Mouse (Mus musculus): ENCODE data around the gene Pola2. TPM values are rescaled to one million over a fixed set of nuclear protein-coding genes. Genes with fewer than 3 reads are reported as not detected.

Gene Pola2
- polyA plus RNA-seq, 1 experiment from 2014 or later, result 16.6 TPM

DNA sequence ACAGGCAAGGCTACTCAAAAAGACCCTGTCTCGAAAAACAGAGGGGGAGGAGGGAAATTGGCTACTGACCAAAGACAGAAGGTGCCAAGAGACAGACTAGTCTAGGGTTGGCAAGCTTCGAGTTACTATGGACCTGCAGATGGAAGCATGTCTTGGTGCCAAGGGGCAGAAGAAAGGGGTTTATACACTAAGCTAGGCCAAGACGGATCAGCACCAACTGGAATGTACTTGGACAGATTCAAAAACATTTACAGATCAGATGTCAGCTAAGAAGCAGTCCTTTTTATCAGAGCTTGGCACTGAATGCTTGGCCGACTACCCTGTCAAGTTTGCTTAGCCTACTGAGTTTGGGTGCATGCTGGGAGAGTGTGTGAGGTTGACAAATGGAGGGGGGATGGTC is 11.7 kb upstream of the Pola2 start:
- no peak for ATAC-seq
- H3K4me1 ChIP-seq (ENCODE audit: insufficient read depth, low read depth, low read length), result no peaks in the 10 kb centered on the region
- DNase-seq (ENCODE audit: low spot score), result no peak
- no peak overlapping the region for H3K4me3 ChIP-seq (ENCODE audit: low read depth, low read length)
- no peaks in the 10 kb centered on the region for H3K9me3 ChIP-seq (ENCODE audit: low read length)
- no peak for TF ChIP-seq CTCF (IDR thresholded peaks at IDR 0.05)
- TF ChIP-seq EP300 (IDR thresholded peaks at IDR 0.05), result no peak
- H3K27ac ChIP-seq (ENCODE audit: low read length), result no peak overlapping the region
- 46% methylated on average over 4 of the region's 4 CpGs for WGBS
- H3K27me3 ChIP-seq (replicated peaks; ENCODE audit: insufficient read depth, low read length), result no peaks in the 10 kb centered on the region
- H3K36me3 ChIP-seq (ENCODE audit: insufficient read depth, low read length), result no peaks in the 10 kb centered on the region
- H3K9ac ChIP-seq (replicated peaks; ENCODE audit: low read depth), result no peak overlapping the region
- no peak overlapping the region for H3K4me2 ChIP-seq (replicated peaks; ENCODE audit: low read depth, low read length)

DNA sequence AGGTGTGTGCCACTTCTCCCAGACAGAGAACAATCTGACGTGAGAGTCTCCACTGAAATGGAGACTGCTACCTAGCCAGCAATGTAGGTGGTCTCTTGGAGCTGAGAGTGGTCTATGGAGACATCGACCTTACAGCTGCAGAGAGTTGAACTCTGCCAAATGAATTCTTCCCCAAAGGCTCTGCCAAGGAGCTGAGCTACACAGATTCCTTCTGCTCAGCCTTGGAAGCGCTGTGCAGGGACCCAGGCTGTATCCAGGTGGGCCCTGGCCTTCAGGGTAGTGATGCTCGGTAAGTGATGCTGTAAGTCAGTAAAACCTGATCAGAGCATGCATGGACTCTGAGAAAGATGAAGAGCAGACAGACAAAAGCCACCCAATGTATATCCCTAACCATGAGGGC is 11.1 kb upstream of the Pola2 start:
- Histone ChIP-seq H3K9ac (replicated peaks; ENCODE audit: low read depth) (no peak overlapping the region), H3K4me2 (replicated peaks; ENCODE audit: low read depth, low read length) (no peak overlapping the region), H3K9me3 (ENCODE audit: low read length) (no peaks in the 10 kb centered on the region), H3K27me3 (replicated peaks; ENCODE audit: insufficient read depth, low read length) (no peaks in the 10 kb centered on the region), H3K4me1 (ENCODE audit: insufficient read depth, low read depth, low read length) (no peaks in the 10 kb centered on the region), H3K27ac (ENCODE audit: low read length) (no peak overlapping the region), H3K36me3 (ENCODE audit: insufficient read depth, low read length) (no peaks in the 10 kb centered on the region), H3K4me3 (ENCODE audit: low read depth, low read length) (no peak overlapping the region)
- 61% methylated on average over 4 of the region's 4 CpGs for WGBS
- DNase-seq (ENCODE audit: low spot score) (no peak), ATAC-seq (no peak)
- no peak for TF ChIP-seq EP300 (IDR thresholded peaks at IDR 0.05)

DNA sequence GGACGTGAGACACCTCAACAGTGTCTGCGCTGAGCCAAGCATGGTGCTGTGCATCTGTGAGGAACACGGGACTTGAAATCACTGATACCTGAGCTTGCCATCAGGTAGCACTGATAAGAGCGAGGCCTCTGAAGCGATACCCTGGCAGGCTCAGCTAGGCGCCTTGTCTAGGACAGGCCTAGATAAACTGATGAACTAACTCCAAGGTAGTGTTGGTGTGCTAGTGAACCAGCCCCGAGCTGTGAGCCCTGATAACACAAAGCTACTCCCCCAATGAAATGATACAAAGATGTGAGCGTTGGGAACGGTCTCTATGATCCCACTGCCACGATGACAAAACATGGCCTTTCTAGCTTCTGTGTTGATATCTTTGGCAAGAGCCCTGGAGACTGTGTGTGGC is 3.7 kb upstream of the Pola2 start:
- no peak overlapping the region for H3K4me2 ChIP-seq (replicated peaks; ENCODE audit: low read depth, low read length)
- WGBS, result 76% methylated on average over 10 of the region's 10 CpGs
- H3K27ac ChIP-seq (ENCODE audit: low read length), result no peak overlapping the region
- no peaks in the 10 kb centered on the region for H3K9me3 ChIP-seq (ENCODE audit: low read length)
- peaks cover 4% of the 10 kb centered on the region; the same call in 1 of the 2 replicates for H3K4me1 ChIP-seq (ENCODE audit: insufficient read depth, low read depth, low read length)
- no peak overlapping the region for H3K4me3 ChIP-seq (ENCODE audit: low read depth, low read length)
- TF ChIP-seq EP300 (IDR thresholded peaks at IDR 0.05) (no peak), CTCF (IDR thresholded peaks at IDR 0.05) (no peak)
- no peak for ATAC-seq
- no peak overlapping the region for H3K9ac ChIP-seq (replicated peaks; ENCODE audit: low read depth)
- no peaks in the 10 kb centered on the region for H3K36me3 ChIP-seq (ENCODE audit: insufficient read depth, low read length)
- no peak for DNase-seq (ENCODE audit: low spot score)
- no peaks in the 10 kb centered on the region for H3K27me3 ChIP-seq (replicated peaks; ENCODE audit: insufficient read depth, low read length)

- ATAC-seq, result no peak
Measured at GRCm38 (mm10) chr19:5966786-5967185, 2.8 kb upstream of the Pola2 start.

GRCm38 (mm10) chr19:5965910-5966309 is 1.9 kb upstream of the Pola2 start:
- no peak for ATAC-seq
- WGBS, result 90% methylated on average over 2 of the region's 2 CpGs
- no peaks in the 10 kb centered on the region for H3K36me3 ChIP-seq (ENCODE audit: insufficient read depth, low read length)

More at GRCm38 (mm10) chr19:5966786-5967185, 2.8 kb upstream of the Pola2 start:
- peaks cover 4% of the 10 kb centered on the region; the same call in 1 of the 2 replicates for H3K4me1 ChIP-seq (ENCODE audit: insufficient read depth, low read depth, low read length)
- H3K4me2 ChIP-seq (replicated peaks; ENCODE audit: low read depth, low read length), result no peak overlapping the region
- no peak for DNase-seq (ENCODE audit: low spot score)
- no peak overlapping the region for H3K27ac ChIP-seq (ENCODE audit: low read length)
- H3K27me3 ChIP-seq (replicated peaks; ENCODE audit: insufficient read depth, low read length), result no peaks in the 10 kb centered on the region
- H3K9me3 ChIP-seq (ENCODE audit: low read length), result no peaks in the 10 kb centered on the region
- 58% methylated on average over 6 of the region's 6 CpGs for WGBS
- H3K9ac ChIP-seq (replicated peaks; ENCODE audit: low read depth), result no peak overlapping the region
- TF ChIP-seq CTCF (IDR thresholded peaks at IDR 0.05) (no peak), EP300 (IDR thresholded peaks at IDR 0.05) (no peak)
- no peaks in the 10 kb centered on the region for H3K36me3 ChIP-seq (ENCODE audit: insufficient read depth, low read length)
- H3K4me3 ChIP-seq (ENCODE audit: low read depth, low read length), result no peak overlapping the region

DNA sequence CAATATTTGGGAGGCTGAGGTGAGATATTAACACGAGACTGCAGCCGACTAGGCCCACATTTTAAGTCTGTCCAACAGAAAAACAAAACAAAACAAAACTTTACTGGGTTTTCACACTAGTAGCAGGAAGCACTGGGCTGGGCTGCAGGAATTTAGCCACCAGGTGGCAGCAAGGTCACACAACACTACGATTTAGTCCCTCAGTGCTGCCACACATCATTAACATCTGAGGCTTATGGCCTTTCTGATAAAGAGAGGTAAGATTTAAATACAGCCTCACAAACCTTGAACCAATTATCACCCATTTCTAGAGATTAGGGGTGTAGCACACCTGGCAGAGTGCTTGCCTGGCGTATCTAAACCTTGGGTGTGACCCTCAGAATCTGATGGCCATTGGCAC is 1.3 kb upstream of the Pola2 start:
- no peak overlapping the region for H3K9ac ChIP-seq (replicated peaks; ENCODE audit: low read depth)
- DNase-seq (ENCODE audit: low spot score) (peak; percentile 88), ATAC-seq (peak; percentile 63)
- no peak overlapping the region for H3K27ac ChIP-seq (ENCODE audit: low read length)
- WGBS, result 5% methylated on average over 4 of the region's 4 CpGs
- no peak overlapping the region for H3K4me2 ChIP-seq (replicated peaks; ENCODE audit: low read depth, low read length)
- H3K4me3 ChIP-seq (ENCODE audit: low read depth, low read length), result no peak overlapping the region
- H3K9me3 ChIP-seq (ENCODE audit: low read length), result no peaks in the 10 kb centered on the region
- peaks cover 4% of the 10 kb centered on the region; the same call in 1 of the 2 replicates for H3K4me1 ChIP-seq (ENCODE audit: insufficient read depth, low read depth, low read length)
- no peaks in the 10 kb centered on the region for H3K36me3 ChIP-seq (ENCODE audit: insufficient read depth, low read length)
- H3K27me3 ChIP-seq (replicated peaks; ENCODE audit: insufficient read depth, low read length), result no peaks in the 10 kb centered on the region
- TF ChIP-seq EP300 (IDR thresholded peaks at IDR 0.05) (no peak), CTCF (IDR thresholded peaks at IDR 0.05) (peak; percentile 95)

More at GRCm38 (mm10) chr19:5965910-5966309, 1.9 kb upstream of the Pola2 start:
- Histone ChIP-seq H3K27ac (ENCODE audit: low read length) (no peak overlapping the region), H3K4me3 (ENCODE audit: low read depth, low read length) (no peak overlapping the region), H3K9ac (replicated peaks; ENCODE audit: low read depth) (no peak overlapping the region), H3K4me2 (replicated peaks; ENCODE audit: low read depth, low read length) (no peak overlapping the region), H3K27me3 (replicated peaks; ENCODE audit: insufficient read depth, low read length) (no peaks in the 10 kb centered on the region), H3K9me3 (ENCODE audit: low read length) (no peaks in the 10 kb centered on the region), H3K4me1 (ENCODE audit: insufficient read depth, low read depth, low read length) (peaks cover 4% of the 10 kb centered on the region; the same call in 1 of the 2 replicates)
- DNase-seq (ENCODE audit: low spot score), result no peak
- TF ChIP-seq CTCF (IDR thresholded peaks at IDR 0.05) (no peak), EP300 (IDR thresholded peaks at IDR 0.05) (no peak)

- 85% methylated on average over 2 of the region's 2 CpGs for WGBS
- H3K9me3 ChIP-seq (ENCODE audit: low read length), result no peaks in the 10 kb centered on the region
- no peaks in the 10 kb centered on the region for H3K36me3 ChIP-seq (ENCODE audit: insufficient read depth, low read length)
- H3K4me1 ChIP-seq (ENCODE audit: insufficient read depth, low read depth, low read length), result peaks cover 4% of the 10 kb centered on the region; the same call in 1 of the 2 replicates
- H3K27me3 ChIP-seq (replicated peaks; ENCODE audit: insufficient read depth, low read length), result no peaks in the 10 kb centered on the region
- H3K27ac ChIP-seq (ENCODE audit: low read length), result no peak overlapping the region
- no peak overlapping the region for H3K9ac ChIP-seq (replicated peaks; ENCODE audit: low read depth)
- H3K4me2 ChIP-seq (replicated peaks; ENCODE audit: low read depth, low read length), result peak overlapping the region; percentile 72; the same call in 1 of the 2 replicates
- DNase-seq (ENCODE audit: low spot score) (no peak), ATAC-seq (no peak)
- no peak overlapping the region for H3K4me3 ChIP-seq (ENCODE audit: low read depth, low read length)
- TF ChIP-seq EP300 (IDR thresholded peaks at IDR 0.05), result no peak
- TF ChIP-seq CTCF (IDR thresholded peaks at IDR 0.05), result no peak
Measured at GRCm38 (mm10) chr19:5964804-5965203, 802 bp upstream of the Pola2 start.

Data from lung, postnatal 0 days (tissue).